Mouse (Mus musculus) mesoderm, embryonic 11.5 days (tissue): ENCODE data around the gene Ermp1.

Source experiments
- DNase-seq: peaks from one replicate; pipeline ENCODE4 v3.0.0-alpha.2; 2012; ENCODE audit warnings: low read depth, low spot score

Gene Ermp1

DNA sequence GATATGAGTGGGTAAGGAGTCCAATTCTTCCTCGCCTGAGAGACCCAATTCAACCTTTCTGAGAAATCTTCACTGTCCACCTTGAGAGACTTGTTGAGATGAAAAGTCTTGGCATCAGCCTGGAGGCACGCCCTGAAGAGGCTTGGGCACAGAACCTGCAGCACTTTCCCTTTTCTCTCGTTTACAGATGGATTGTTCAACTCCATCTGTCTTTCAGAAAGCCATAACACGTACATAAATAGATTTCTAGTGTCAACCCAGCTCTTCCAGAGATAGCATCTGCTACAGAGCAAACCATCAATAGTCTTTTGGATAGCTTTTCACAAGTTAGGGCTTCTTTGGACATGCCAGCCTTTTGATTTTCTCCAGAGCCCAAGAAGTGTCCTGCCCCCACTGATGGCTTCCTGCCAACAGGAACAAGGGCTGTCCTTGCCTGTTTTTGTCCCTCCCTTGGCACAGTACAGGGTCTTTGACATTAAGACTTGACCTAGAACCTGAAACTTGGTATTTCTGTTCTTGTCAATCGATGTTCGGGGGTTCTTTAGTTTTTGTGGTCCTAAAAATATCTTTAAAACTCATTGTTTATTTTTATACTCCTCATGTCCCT lies 13.9 kb upstream of the Ermp1 start:
- no peak for DNase-seq

DNA sequence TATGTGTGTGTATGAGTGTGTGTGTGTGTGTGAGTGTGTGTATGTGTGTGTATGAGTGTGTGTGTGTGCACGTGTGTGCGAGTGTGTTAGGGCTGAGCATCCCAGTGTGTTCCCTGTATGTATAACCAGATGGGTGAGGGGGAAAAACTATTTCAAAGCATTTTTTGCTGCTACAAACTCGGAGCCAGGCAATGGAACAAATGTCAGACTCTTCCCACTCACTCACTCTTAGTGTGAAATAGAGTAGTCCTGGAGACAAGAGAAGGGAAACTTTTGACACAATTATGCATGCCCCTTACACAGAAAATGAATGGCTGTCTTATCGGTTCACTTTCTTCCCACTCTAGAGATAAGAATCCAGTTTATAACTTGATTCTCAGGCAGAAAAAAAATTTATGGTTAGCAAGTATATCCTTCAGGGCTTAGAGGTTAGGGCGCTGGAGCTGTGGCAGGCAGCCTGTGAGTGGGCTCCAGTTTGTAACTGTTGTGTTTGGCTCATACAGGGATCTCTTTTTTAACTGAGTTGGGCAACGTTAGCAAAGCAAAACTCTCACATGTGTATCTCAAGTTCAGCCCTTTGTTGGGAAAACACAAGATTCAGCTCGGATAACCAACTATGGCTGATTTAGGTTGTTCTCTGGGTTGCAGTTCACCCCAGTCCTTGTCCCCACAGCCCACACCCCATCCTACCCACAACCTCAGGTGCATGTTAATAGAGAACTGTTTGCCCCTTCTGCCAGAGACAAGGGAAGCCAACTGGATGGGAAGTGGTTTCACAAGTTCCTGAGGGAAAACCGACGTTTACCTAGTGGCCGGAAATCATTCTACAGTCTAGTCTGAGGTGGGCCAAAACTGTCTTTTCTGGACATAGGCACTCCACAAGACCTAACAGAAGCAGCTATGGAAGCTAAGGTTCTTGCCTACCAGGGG lies 12.9 kb upstream of the Ermp1 start:
- no peak for DNase-seq

DNA sequence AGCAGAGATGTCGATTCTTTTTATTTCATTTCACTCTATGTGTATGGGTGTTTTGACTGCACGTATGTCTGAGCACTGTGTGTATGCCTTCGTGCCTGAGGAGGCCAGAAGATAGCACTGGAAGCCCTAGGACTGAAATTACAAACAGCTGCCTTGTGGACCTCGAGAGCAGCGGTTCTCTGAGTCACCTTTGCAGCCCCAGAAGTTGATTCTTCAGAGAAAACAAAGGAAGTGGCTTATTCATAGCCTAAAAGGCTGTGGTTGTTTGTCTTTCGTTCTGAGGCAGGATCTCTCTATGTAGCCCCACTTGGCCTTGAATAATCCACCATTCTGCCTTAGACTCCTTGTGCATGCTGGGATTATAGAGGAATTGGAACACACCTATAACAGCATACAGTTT lies 11.5 kb upstream of the Ermp1 start:
- no peak for DNase-seq

DNA sequence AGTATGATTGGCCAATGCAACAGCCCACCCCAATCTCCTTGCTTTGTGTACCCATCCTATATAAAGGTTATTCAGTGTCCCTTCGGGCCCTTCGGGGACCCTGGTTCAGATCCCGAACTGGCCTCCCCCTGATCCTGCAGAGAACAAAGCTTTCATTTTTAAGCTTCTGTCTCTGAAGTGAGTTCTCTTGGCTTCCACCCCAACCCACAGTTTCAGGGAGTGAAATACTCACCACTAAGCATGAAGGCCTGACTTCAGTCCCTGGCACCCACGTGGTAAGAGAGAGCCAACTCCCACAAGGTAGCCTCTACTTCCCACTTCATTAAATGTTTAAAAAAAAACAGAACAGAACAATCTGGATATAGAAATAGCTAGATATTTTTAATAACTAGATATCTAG lies 10.6 kb upstream of the Ermp1 start:
- no peak for DNase-seq

DNA sequence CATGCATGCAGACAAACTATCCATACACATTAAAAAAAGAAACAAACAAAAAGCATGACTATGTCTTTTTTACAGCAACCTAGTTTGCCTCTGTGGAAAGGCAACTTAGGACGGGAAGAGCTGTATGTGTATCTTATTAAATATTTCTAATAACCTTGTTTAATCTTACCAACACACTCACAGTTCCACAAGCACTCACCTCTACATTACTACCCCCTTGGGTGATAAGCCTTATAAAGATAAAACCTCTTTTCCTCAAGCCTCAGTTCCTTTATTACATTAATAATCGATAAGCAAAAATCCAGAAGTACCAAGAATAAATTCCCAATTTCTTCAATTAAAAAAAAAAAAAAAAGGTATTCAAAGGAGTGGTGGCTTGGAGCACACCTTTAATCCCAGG lies 9.3 kb upstream of the Ermp1 start:
- DNase-seq, result no peak

DNA sequence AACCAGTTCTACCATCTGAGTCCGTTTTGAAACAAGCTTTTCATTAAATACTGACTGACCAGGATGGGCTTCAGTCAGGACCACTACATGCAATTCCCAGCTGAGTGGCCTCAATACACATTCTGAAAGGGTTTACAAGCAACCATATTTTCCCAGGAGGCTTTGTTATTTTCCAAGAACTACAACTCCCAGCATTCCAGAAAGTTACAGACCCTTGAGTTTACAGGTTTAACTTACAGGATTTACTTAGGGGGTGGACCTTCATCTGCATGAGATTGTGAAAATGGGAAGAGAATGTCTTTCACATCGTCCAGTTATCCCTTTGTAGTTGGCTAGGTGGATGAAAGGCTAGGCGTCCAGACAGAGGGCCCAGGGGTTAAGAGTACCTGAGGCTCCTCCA lies 8.8 kb upstream of the Ermp1 start:
- DNase-seq, result no peak

DNA sequence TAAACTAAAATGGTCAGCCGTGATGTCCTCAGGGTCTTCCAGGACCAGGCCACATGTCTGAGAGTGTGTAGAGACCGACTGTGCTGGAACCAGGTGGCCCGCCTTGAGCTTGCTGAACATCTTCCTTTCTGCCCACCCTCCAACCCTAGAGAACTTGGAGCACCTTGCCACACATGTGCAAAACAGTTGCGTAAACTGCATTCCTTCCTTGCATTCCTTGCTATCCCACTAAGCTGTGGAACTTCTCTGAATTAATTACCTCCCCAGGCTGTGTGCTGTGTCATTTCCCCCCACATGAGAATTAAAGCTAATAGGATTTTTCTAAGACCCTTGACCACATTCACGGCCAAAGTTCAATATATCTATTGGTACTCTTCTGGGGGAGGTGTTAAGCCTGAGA lies 8.4 kb upstream of the Ermp1 start:
- no peak for DNase-seq

DNA sequence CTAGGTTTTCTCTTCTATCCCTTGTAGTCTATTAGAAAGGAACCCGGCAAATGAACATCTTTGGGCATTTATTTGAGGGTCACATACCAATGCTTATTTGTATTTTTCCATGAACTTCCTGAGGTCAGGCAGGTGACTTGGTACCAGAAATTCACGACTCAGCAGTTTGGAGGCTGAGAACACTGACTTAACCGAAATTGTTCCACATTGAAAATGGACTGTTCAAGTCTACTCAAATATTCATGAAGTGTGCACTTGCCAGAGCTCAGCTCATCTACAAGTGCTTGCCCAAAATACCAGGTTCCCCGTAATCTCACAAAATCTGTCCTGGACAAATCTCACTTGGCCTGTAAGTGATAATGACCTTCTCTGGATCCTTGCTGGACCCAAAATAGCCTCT lies 7.8 kb upstream of the Ermp1 start:
- DNase-seq, result no peak

DNA sequence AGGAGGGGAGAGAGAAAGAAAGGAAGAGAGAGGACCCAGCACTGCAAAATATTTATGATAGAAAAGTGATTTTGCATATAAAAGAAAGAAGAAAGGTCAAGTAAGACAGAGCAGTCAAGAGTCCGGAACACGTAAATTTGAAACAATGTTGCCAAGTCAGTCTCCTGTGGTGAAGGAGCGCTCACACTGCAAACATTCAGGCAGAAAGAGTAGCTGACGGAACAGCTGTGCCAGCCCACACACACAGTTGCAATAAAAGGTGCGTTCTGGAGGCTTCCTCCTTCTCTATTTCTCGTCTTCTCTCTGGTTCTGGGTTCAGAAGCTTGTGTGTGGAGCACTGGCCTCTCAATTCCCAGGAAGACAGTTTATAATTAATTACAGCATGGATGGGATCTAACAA lies 6.9 kb upstream of the Ermp1 start:
- DNase-seq, result no peak

DNA sequence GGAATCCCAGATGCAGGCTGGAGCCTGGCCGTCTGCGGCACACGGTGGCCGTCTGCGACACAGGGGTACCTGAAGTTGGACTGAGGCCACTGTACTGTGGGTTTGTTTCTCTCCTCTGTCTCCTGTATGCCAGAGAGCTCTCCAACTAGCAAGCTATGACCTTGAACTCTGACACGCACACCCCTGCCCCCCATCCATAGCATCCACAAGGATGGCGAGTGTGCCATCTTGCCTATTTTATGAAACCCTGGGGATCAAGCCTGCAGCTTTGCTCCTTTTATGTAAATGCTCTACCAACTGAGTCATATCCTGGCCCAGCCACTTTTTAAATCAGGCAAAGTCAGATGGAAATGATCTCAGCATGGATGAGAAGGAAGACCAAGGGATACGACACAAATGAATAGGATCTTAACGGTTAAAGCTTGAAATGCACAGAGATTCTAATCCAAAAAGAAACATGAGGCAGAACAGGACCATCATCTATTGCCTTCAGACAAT lies 5.6 kb upstream of the Ermp1 start:
- no peak for DNase-seq

DNA sequence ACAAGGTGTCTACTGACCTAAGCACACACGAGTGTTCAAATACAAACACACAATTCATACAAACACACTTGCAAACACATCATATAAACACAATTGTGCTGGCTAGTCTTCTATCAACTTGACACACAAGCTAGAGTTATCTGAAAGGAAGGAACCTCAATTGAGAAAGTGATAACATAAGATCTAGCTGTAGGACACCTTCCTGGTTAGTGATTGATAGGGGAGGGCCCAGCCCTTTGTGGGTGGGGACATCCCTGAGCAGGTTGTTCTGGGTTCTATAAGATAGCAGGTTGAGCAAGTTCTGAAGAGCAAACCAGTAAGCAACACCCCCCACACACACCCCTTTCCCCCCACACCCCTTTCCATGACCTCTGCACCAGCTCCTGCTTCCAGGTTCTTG lies 1.5 kb upstream of the Ermp1 start:
- DNase-seq, result no peak

DNA sequence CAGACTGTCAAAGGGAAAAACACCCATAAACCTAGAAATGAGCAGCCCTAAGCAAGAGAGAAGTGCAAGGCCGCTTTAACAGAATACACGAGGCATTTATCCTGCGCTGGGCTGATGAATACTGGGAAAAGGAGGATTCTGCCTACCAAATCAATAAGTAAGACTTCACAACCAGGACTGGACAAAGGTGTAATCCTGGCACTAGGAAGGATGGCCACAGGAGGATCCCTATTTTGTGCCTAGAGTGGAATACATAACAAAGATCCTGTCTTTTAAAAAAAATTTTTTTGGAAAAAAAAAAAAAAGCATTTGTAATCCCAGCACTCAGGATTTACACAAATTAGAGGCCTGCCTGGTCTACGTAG lies 317 bp upstream of the Ermp1 start:
- no peak for DNase-seq

DNA sequence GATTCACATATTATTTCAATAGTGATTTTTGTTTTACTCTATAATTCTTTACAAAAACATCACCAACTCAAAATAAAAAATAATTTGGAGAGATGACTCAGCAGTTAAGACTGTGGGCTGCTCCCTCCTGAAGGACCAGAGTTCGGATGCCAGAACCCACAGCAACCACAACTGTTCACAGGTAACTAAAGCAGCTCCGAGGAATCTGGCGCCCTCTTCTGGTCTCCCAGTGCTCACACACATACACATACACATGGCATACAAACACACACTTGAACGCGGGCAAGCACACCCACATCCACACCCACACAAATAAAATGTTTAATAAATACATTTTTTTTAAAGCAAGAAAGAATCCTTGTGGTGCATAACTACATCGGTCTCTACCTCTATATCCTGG lies 3.5 kb downstream of the Ermp1 start:
- no peak for DNase-seq

DNA sequence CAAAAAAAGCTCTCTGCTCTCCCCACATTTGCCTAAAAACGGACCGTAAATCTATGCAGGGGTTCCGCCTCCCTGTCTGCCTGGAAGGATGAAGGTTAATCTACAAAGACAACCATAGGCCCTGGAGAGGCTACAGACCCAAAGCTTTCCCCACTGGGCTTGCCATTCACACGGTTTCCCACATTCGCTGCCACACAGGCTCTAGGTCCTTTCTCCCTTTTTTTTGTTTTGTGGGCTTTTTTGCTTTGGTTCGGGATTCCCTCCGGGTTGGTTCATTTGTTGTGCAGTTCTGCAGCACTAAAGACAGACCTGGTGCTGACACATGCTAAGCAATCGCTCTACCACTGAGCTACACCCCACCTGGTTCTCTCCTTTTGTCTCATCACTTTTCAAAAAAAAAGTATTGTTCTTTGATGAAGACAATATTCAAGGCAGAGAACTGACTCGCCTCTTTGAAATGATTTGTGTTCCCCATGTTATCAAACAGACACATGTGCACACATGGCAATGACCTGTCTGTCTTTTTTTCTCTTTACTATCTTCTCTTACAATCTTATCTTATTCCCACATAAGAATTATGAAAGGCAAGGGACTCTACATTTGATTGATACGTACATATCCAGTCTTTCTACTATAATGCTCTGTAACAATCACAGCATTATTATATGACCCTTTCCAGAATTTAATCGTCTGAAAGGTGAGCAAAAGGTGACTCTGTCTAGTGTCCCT lies 4.9 kb downstream of the Ermp1 start:
- no peak for DNase-seq

DNA sequence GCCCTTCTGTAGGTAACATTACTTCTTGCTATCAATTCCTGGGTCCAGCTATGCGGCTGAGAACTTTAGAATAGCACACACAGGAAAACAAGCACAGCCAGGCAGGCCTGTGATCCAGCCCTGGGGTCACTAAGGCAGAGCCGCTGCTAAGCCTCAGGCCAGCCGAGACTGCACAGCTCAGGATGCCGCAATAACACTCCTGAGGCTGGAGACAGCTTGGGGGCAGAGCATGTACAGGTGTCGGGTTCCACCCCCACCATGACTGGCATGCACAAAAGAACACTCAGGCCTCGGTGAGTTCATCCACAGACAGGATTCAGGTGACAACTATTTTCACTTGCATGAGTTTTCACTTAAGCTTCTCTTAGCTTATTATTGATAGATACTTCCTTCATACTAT lies 6.0 kb downstream of the Ermp1 start:
- DNase-seq, result no peak

DNA sequence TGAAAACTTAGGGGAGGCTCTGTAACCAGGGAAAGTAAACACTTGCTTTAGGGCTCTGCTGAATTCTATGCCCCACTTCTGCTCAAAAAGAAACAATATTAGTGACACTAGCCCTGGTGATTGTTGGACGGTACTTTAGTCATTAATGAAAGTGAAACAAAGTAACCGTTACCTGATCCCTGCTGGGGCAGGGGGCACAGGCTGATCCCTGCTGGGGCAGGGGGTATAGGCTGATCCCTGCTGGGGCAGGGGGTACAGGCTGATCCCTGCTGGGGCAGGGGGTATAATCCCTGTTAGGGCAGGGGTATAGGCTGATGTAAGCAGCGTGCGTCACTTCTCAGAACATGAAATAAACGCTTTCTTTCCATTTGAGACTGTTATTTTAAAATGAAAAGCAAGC lies 6.7 kb downstream of the Ermp1 start:
- DNase-seq, result no peak

DNA sequence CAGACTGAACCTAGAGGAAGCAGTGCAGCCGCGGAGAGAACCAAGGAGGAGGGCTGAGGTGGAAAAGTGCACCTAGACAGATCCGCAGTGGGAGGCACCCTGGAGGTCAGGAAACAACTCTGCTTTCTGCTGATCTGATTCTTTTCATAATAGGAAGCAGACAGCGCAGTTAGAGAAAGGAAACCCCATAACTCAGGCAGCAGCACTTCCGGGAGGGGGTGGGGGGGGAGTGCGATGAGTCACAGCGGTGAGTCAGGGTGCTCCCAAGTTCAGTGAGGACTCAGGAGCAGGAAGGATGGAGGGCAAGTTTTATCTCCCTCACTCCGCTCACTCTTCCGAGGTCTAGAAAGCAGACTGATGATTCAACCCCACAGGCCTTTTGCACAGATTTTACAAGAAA lies 7.2 kb downstream of the Ermp1 start:
- peak; percentile 44 for DNase-seq

DNA sequence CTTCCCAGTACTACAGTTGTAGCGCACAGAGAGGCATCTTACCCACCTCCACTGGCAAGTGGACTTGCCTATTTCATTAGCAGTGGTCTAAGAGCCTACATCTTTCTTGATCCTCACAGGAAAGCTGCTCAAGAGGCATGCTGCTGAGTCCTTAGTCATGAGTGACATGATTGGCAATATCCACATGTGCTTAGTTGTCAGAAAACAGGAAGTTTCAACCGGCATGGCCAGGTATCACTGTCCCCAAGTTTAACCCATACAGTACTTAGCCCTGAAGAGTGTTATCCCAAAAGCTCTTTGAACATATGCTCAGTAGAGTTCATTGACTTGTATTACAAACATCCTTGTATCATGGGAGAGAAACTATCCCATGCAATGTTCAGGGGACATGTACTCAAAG lies 36.1 kb downstream of the Ermp1 start:
- DNase-seq, result no peak

DNA sequence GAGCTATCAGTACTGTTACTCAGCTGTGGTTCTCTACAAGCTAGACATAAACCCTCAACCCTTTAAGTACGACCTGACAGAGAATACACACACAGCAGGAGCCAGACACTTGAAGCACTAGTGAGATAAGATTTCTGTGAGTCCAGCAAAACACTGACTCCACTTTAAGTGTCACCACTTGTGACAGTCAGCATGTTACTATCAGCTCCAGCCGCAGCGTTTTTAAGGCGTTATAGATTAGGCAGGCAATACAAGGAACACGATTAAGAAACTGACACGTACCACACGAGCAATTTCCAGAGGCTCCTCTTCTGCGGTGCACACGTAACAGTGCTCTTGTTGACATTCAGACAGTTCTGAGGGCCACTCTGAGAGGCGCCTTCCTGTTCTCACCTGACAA lies 37.3 kb downstream of the Ermp1 start:
- no peak for DNase-seq

DNA sequence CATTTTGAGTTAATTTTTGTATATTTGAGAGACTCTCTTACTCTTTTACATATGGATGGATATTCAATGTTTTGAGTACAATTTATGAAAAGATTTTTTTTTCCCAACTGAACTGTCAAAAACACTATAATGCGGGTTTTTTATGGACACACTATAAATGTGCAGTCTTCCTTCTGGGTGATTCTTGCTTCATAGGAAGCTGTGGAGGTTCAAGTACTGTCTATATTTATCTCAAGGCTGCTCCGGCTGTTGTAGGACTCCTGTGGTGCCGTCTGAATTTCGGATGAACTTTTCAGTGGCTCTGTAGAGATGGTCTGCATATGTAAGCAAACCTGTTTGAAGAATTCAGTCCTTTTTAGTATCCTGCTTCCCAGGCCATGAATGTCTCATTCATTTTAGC lies 40.0 kb downstream of the Ermp1 start:
- DNase-seq, result no peak

DNA sequence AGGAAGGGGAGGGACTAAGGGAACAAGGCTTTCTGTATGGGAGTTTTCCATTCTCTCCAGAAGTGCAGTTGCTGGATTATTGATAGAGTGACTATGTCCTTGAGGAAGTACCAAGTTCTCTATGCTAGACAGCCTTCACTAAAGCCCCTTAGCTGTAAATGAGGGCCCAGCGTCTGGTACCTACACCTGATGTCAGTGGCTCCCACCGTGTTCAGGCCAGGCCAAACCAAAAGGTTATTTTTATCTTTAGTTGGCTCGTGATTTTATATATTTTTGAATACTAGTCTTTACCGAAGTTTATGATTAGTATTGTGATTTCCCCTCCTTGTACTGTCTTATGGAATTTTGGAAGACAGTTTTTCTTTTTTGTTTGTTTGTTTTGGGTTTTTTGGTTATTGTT lies 40.7 kb downstream of the Ermp1 start:
- DNase-seq, result no peak

DNA sequence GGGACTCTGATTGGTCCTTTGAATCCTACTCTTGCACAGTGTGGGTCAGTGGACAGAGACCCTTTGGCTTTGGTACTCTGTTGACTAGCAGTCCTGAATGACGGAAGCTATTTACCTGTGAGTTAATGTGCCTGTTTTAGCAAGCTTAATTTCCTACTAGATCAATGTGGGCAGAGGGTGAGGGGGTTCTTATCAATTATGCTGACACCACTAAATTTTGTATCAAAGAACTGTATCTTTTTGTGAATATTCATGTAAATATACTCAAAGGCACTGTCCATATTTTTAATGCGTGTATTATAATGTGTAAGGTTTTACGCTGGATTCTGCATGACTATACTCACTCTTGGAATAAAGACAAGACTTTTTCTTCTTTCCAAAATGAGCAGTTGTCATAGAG lies 43.6 kb downstream of the Ermp1 start:
- no peak for DNase-seq
